Mouse (Mus musculus) lung, embryonic 14.5 days (tissue): ENCODE results near the gene Wfdc9. TPM values are rescaled to one million over a fixed set of nuclear protein-coding genes. Genes with fewer than 3 reads are reported as not detected.
A peak's percentile ranks its signal among the peaks of the same experiment; 100 is the strongest.

Source experiments
- ATAC-seq: fragments of 200-750 bp; cut with Nextera tagmentation; 2 replicates; pipeline ENCODE4 v1.8.0; 2017; ENCODE audit warnings: mild to moderate bottlenecking, moderate TSS enrichment, moderate library complexity; ENCODE audit not compliant: insufficient read depth
- DNase-seq: peaks from one replicate; pipeline ENCODE4 v3.0.0-alpha.2; 2015
- H3K27ac ChIP-seq: fragments of 300-500 bp; sonication (generic); 2 replicates; pipeline ENCODE4 v1.5.1; 2014; ENCODE audit warnings: low read depth, mild to moderate bottlenecking, moderate library complexity
- H3K27me3 ChIP-seq: fragments of 300-500 bp; sonication (generic); 2 replicates; pipeline ENCODE4 v1.6.1; 2014; ENCODE audit warnings: low read length, control low read depth; ENCODE audit not compliant: insufficient read depth
- H3K36me3 ChIP-seq: fragments of 300-500 bp; sonication (generic); 2 replicates; pipeline ENCODE4 v1.6.1; 2014; ENCODE audit warnings: control low read depth; ENCODE audit not compliant: insufficient read depth
- H3K4me1 ChIP-seq: fragments of 300-500 bp; sonication (generic); 2 replicates; pipeline ENCODE4 v1.6.1; 2014; ENCODE audit warnings: antibody characterized with exemption, control low read depth; ENCODE audit not compliant: insufficient read depth
- H3K4me2 ChIP-seq: fragments of 300-500 bp; sonication (generic); 2 replicates; pipeline ENCODE4 v1.6.1; 2014; ENCODE audit warnings: mild to moderate bottlenecking
- H3K4me3 ChIP-seq: fragments of 300-500 bp; sonication (generic); 2 replicates; pipeline ENCODE4 v1.5.1; 2014; ENCODE audit warnings: low read depth, low read length
- H3K9ac ChIP-seq: fragments of 300-500 bp; sonication (generic); 2 replicates; pipeline ENCODE4 v1.6.1; 2014
- H3K9me3 ChIP-seq: fragments of 300-500 bp; sonication (generic); 2 replicates; pipeline ENCODE4 v1.6.1; 2016; ENCODE audit warnings: low read depth, low read length, control low read depth
- CTCF ChIP-seq: IDR thresholded peaks from 2 replicates; pipeline ENCODE4 v1.5.1; 2016; ENCODE audit warnings: antibody characterized with exemption, low read depth
- WGBS: fragments of 180-500 bp; shearing (Covaris S2); extraction: QIAGEN DNeasy Blood & Tissue Kit; methylation state at CpG from one replicate; pipeline ENCODE4 v1.1.7; 2014; 5-methylcytosine and 5-hydroxymethylcytosine counted together
- polyA plus RNA-seq: library from polyadenylated mRNA; unstranded; fragments of >200 nt; fragmentation: Nextera tagmentation; extraction: Ambion mirVana; gene quantifications from 2 replicates; pipeline ENCODE4 v1.2.1, GENCODE M21; 2014

Wfdc9 gene
- polyA plus RNA-seq, 1 experiment from 2014 or later: not detected

DNA sequence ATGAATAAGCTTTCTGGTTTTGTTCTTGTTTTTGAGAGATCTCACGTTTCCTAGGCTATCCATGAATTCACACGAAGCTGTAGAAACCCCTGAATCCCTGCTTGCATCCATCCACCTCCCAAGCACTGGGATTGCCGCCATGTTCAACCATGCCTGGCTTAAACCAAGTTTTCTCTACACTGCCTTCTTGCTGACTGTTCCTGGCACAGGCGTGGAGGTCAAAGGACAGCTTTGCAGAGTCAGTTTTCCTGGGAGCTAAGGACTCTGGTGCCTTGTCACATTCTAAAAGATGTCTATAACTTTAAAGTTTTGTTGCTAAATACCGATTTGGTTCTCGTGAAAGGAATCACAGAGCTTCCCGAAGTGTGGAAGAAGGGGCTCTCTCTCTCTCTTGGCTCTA lies 8.5 kb upstream of the Wfdc9 start:
- Histone ChIP-seq H3K4me2 (no peak overlapping the region), H3K4me1 (no peaks in the 10 kb centered on the region), H3K27me3 (no peaks in the 10 kb centered on the region), H3K36me3 (no peaks in the 10 kb centered on the region), H3K9ac (no peak overlapping the region), H3K9me3 (no peaks in the 10 kb centered on the region), H3K4me3 (no peak overlapping the region), H3K27ac (no peak overlapping the region)
- TF ChIP-seq CTCF: no peak
- no peak for ATAC-seq
- DNase-seq: no peak
- 84% methylated on average over 7 of the region's 7 CpGs for WGBS

DNA sequence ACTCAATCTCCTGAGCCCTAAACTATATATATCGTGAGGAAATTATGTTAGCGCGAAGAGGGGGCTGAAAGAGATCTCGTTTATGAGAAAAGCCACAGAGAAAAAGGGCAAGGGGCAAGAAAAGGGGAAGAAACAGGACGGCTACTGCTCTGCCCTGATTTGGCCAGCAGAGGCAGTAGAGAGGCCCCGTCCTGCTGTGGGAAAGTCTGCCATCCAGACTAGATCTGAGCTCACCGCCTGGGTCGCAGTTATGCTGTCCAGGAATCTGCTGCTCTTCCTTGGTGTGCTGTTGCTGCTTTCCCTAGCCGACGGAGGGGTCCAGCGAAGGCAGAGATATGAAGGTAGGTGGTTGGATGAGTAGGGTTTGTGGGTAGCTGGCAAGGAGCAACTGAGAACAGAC lies 525 bp downstream of the Wfdc9 start, which contains the start of gene Wfdc10:
TSS of gene Wfdc10 (plus strand) at position 189 of the 400 bp plus-strand sequence.
- Histone ChIP-seq H3K36me3 (no peaks in the 10 kb centered on the region), H3K4me3 (no peak within 1 kb of the TSS), H3K27me3 (no peaks in the 10 kb centered on the region), H3K4me1 (no peaks in the 10 kb centered on the region), H3K27ac (no peak within 1 kb of the TSS), H3K9ac (no peak within 1 kb of the TSS), H3K4me2 (no peak within 1 kb of the TSS), H3K9me3 (no peaks in the 10 kb centered on the region)
- TF ChIP-seq CTCF: peak; percentile 88
- 9% methylated on average over 11 of the region's 11 CpGs for WGBS
- ATAC-seq: no peak
- peak; percentile 77 for DNase-seq

DNA sequence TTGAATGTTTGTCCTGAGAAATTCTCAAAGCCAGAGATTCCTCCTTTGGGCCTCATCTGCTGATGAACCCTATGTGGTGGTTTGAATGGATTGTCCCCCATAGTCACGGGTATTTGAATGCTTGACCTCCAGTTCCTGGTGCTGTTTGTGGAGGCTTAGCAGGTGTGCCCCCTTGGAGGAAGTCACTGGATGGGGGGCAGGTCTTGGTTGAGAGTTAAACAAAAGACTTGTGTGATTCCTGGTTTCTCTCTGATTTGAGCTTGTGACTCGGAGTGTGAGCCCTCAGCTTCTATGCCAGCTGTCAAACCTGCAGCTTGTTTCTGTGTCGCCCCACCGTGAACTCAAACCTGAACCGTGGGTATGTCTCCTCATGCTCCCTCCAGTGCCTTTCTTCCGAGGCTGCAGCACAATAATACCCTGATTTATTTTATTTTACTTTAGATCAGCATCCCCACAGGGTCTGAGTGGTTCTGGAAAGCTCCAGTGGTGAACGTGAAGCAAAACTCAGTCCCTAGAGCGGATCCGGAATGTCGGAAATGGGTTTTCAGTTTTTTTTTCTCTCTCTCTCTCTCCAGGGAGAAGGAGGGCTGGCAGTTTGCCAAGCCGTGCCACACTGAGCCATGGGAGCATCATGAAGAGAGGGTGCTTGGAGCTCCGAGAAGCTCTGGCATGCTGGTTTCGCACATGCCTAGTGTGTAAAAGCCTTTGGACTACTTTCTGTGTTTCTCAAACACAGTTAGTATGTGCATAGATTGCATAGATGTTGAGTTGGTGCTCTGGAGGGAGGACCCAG lies 14.3 kb downstream of the Wfdc9 start:
- Histone ChIP-seq H3K27ac (no peak overlapping the region), H3K4me3 (no peak overlapping the region), H3K27me3 (no peaks in the 10 kb centered on the region), H3K36me3 (no peaks in the 10 kb centered on the region), H3K9ac (no peak overlapping the region), H3K9me3 (no peaks in the 10 kb centered on the region), H3K4me1 (no peaks in the 10 kb centered on the region), H3K4me2 (no peak overlapping the region)
- ATAC-seq (no peak), DNase-seq (peak; percentile 14)
- TF ChIP-seq CTCF: no peak
- WGBS: 66% methylated on average over 13 of the region's 13 CpGs

DNA sequence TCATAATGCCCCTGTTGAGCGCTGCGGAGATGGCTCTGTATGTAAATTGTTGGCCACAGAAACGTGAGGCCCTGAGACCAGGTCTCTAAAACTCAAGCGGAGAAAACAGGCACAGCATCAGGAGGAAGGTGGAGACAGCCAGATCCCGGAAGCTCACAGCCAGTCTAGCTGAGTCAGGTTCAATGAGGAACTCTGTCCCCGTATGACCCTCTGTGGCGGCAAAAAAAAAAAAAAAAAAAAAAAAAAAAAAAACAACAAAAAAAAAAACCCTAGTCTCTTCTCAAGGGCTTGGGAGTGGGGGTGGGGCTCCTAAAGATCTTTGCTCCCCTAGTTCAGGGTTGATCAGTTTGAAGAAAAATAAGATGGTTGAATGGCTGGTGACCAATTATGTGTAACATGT lies 15.3 kb downstream of the Wfdc9 start:
- WGBS: 62% methylated on average over 7 of the region's 7 CpGs
- ATAC-seq (no peak), DNase-seq (no peak)
- H3K27ac ChIP-seq: no peak overlapping the region
- no peaks in the 10 kb centered on the region for H3K4me1 ChIP-seq
- no peak overlapping the region for H3K4me3 ChIP-seq
- H3K36me3 ChIP-seq: no peaks in the 10 kb centered on the region
- no peak overlapping the region for H3K4me2 ChIP-seq
- H3K27me3 ChIP-seq: no peaks in the 10 kb centered on the region
- H3K9me3 ChIP-seq: no peaks in the 10 kb centered on the region
- no peak for TF ChIP-seq CTCF
- H3K9ac ChIP-seq: no peak overlapping the region

DNA sequence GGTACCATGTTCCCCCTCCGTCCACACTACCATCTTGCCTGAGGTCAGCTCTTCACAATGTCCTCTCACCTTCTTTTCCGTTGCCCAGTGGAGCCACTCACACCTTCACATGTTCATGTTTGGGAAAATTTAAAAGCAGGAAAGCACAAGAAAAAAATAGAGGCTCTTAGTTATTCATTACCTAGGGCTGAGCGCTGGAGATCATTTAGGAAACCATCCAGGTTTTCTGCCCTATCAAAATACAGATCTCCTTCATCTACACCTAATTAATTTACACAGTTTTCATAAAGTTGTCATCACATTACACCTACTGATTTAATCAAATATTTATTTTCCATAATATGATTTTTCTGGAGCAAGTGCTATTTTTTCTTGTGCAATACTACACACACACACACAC lies 17.7 kb downstream of the Wfdc9 start, which contains the start of gene Wfdc16:
TSS of gene Wfdc16 (minus strand) at position 101 of the 400 bp plus-strand sequence.
- no peak for ATAC-seq
- Histone ChIP-seq H3K9me3 (no peaks in the 10 kb centered on the region), H3K9ac (no peak within 1 kb of the TSS), H3K4me1 (no peaks in the 10 kb centered on the region), H3K27ac (no peak within 1 kb of the TSS), H3K27me3 (no peaks in the 10 kb centered on the region), H3K4me2 (no peak within 1 kb of the TSS), H3K36me3 (no peaks in the 10 kb centered on the region), H3K4me3 (no peak within 1 kb of the TSS)
- 75% methylated on average over 3 of the region's 3 CpGs for WGBS
- no peak for TF ChIP-seq CTCF
- no peak for DNase-seq

DNA sequence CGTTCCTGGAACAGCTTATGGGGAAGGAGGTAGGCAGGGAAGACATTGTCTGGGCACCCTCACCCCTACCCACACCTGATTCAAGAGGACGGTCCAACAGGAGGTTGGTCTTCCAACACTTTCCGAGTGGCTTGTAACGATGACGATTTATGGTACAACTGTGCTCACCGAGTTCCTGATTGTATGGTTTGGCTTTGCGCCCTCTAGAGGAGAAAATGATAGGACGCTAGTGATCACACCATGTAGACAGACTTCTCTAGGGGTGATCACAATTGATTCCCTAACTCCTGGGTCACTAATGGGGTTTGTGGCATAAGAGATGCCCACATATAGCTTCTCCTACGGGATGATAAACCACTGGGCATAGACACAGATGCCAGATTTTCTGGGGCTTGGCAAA lies 21.1 kb downstream of the Wfdc9 start:
- no peaks in the 10 kb centered on the region for H3K36me3 ChIP-seq
- no peaks in the 10 kb centered on the region for H3K9me3 ChIP-seq
- H3K4me2 ChIP-seq: no peak overlapping the region
- H3K27ac ChIP-seq: no peak overlapping the region
- H3K4me1 ChIP-seq: no peaks in the 10 kb centered on the region
- TF ChIP-seq CTCF: peak; percentile 53
- H3K27me3 ChIP-seq: no peaks in the 10 kb centered on the region
- H3K4me3 ChIP-seq: no peak overlapping the region
- no peak overlapping the region for H3K9ac ChIP-seq
- DNase-seq (peak; percentile 40), ATAC-seq (no peak)
- 68% methylated on average over 9 of the region's 9 CpGs for WGBS

DNA sequence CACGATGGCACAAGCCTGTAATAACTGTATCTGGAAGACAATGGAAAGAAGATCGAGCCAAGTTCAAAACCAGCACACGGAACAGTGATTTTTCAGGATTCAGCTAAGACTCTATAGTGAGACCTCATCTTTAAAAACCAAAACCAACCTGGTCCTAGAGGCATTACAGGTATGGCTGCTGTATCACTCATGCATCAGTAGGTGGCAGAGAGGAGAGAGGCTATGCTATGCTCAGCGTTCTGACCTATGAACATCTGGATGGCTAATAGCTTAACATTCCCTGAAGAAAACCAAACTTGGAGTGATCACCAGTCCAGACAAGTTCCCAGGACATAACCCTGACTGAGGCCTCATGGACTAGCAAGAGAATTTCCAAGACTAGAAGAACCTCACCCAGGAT lies 34.6 kb downstream of the Wfdc9 start:
- no peaks in the 10 kb centered on the region for H3K4me1 ChIP-seq
- WGBS: 82% methylated on average over 4 of the region's 4 CpGs
- 0 out of 2 replicates have a peak, but pooled peaks have one; percentile 19 for TF ChIP-seq CTCF

More for the DNA sequence above, 34.6 kb downstream of the Wfdc9 start:
- ATAC-seq (no peak), DNase-seq (no peak)
- no peak overlapping the region for H3K27ac ChIP-seq
- no peak overlapping the region for H3K4me2 ChIP-seq
- H3K9ac ChIP-seq: no peak overlapping the region
- H3K27me3 ChIP-seq: no peaks in the 10 kb centered on the region
- no peak overlapping the region for H3K4me3 ChIP-seq
- no peaks in the 10 kb centered on the region for H3K9me3 ChIP-seq
- H3K36me3 ChIP-seq: no peaks in the 10 kb centered on the region
